Mouse (Mus musculus) neural tube, embryonic 15.5 days (tissue): ENCODE results near the gene Plppr3. TPM values are rescaled to one million over a fixed set of nuclear protein-coding genes. Genes with fewer than 3 reads are reported as not detected.

Experiments
- ATAC-seq: fragments of 200-750 bp; cut with Nextera tagmentation; 2 replicates; pipeline ENCODE4 v1.8.0; 2017; ENCODE audit warnings: mild to moderate bottlenecking, moderate TSS enrichment, moderate library complexity; ENCODE audit not compliant: low FRiP score
- H3K27ac ChIP-seq: fragments of 300-500 bp; sonication (generic); replicated peaks from 2 replicates; pipeline ENCODE4 v1.5.1; 2015; ENCODE audit warnings: mild to moderate bottlenecking, inconsistent platforms
- H3K27me3 ChIP-seq: fragments of 300-500 bp; sonication (generic); replicated peaks from 2 replicates; pipeline ENCODE4 v1.6.1; 2015; ENCODE audit warnings: inconsistent platforms
- H3K36me3 ChIP-seq: fragments of 300-500 bp; sonication (generic); 2 replicates; pipeline ENCODE4 v1.6.1; 2015; ENCODE audit warnings: inconsistent platforms
- H3K4me1 ChIP-seq: fragments of 300-500 bp; sonication (generic); 2 replicates; pipeline ENCODE4 v1.6.1; 2015; ENCODE audit warnings: inconsistent platforms
- H3K4me2 ChIP-seq: fragments of 300-500 bp; sonication (generic); 2 replicates; pipeline ENCODE4 v1.6.1; 2015; ENCODE audit warnings: inconsistent platforms, mild to moderate bottlenecking, moderate library complexity
- H3K4me3 ChIP-seq: fragments of 300-500 bp; sonication (generic); replicated peaks from 2 replicates; pipeline ENCODE4 v1.5.1; 2015; ENCODE audit warnings: mild to moderate bottlenecking, inconsistent platforms
- H3K9ac ChIP-seq: fragments of 300-500 bp; sonication (generic); replicated peaks from 2 replicates; pipeline ENCODE4 v1.6.1; 2015; ENCODE audit warnings: mild to moderate bottlenecking, inconsistent platforms
- H3K9me3 ChIP-seq: fragments of 300-500 bp; sonication (generic); replicated peaks from 2 replicates; pipeline ENCODE4 v1.6.1; 2016; ENCODE audit warnings: inconsistent platforms
- WGBS: fragments of 180-500 bp; shearing (Covaris S2); methylation state at CpG from one replicate; pipeline ENCODE4 v1.1.7; 2015; ENCODE audit warnings: mixed read lengths; 5-methylcytosine and 5-hydroxymethylcytosine counted together
- polyA plus RNA-seq: library from polyadenylated mRNA; unstranded; fragments of >200 nt; fragmentation: Nextera tagmentation; extraction: Ambion mirVana; gene quantifications from 2 replicates; pipeline ENCODE4 v1.2.1, GENCODE M21; 2015

Plppr3 gene
- polyA plus RNA-seq, 1 experiment from 2014 or later: 385 TPM

GRCm38 (mm10) chr10:79864351-79865188 lies 9.9 kb downstream of the Plppr3 start:
- peak overlapping the region; percentile 20; the same call in 1 of the 2 replicates for H3K9ac ChIP-seq
- no peak overlapping the region for H3K4me3 ChIP-seq
- H3K36me3 ChIP-seq: peaks cover 76% of the 10 kb centered on the region
- no peaks in the 10 kb centered on the region for H3K9me3 ChIP-seq
- H3K27me3 ChIP-seq: no peaks in the 10 kb centered on the region
- 63% methylated on average over 8 of the region's 10 CpGs for WGBS
- peak overlapping the region; percentile 51; the same call in 1 of the 2 replicates for H3K27ac ChIP-seq
- H3K4me1 ChIP-seq: peaks cover 45% of the 10 kb centered on the region
- ATAC-seq: peak; percentile 9; the same call in 1 of the 2 replicates
- no peak overlapping the region; the same call in 1 of the 2 replicates for H3K4me2 ChIP-seq

- peaks cover 54% of the 10 kb centered on the region for H3K4me1 ChIP-seq
- no peaks in the 10 kb centered on the region for H3K27me3 ChIP-seq
- no peaks in the 10 kb centered on the region for H3K9me3 ChIP-seq
- no peak overlapping the region for H3K4me3 ChIP-seq
- H3K9ac ChIP-seq: no peak overlapping the region
- 76% methylated on average over 10 of the region's 10 CpGs for WGBS
- no peak overlapping the region for H3K4me2 ChIP-seq
- H3K27ac ChIP-seq: no peak overlapping the region
- H3K36me3 ChIP-seq: peaks cover 83% of the 10 kb centered on the region
- no peak for ATAC-seq
Measured at GRCm38 (mm10) chr10:79862925-79863324, 11.5 kb downstream of the Plppr3 start.

- H3K36me3 ChIP-seq: peaks cover 84% of the 10 kb centered on the region
- H3K9ac ChIP-seq: no peak overlapping the region
- no peaks in the 10 kb centered on the region for H3K27me3 ChIP-seq
- no peak overlapping the region for H3K4me3 ChIP-seq
- 0 out of 2 replicates have a peak overlapping the region, but pooled peaks have one; percentile 23 for H3K27ac ChIP-seq
- H3K4me1 ChIP-seq: peaks cover 57% of the 10 kb centered on the region
- 74% methylated on average over 23 of the region's 23 CpGs for WGBS
- no peaks in the 10 kb centered on the region for H3K9me3 ChIP-seq
- ATAC-seq: no peak
- H3K4me2 ChIP-seq: no peak overlapping the region
Measured at GRCm38 (mm10) chr10:79862049-79862788, 12.2 kb downstream of the Plppr3 start.

GRCm38 (mm10) chr10:79861230-79862048 lies 13.0 kb downstream of the Plppr3 start:
- peaks cover 62% of the 10 kb centered on the region for H3K4me1 ChIP-seq
- WGBS: 72% methylated on average over 25 of the region's 25 CpGs

GRCm38 (mm10) chr10:79860079-79860911 lies 14.1 kb downstream of the Plppr3 start:
- Histone ChIP-seq H3K4me3 (no peak overlapping the region), H3K4me2 (no peak overlapping the region), H3K9ac (no peak overlapping the region), H3K4me1 (peaks cover 64% of the 10 kb centered on the region), H3K27me3 (no peaks in the 10 kb centered on the region), H3K9me3 (no peaks in the 10 kb centered on the region), H3K27ac (0 out of 2 replicates have a peak overlapping the region, but pooled peaks have one; percentile 0), H3K36me3 (peaks cover 69% of the 10 kb centered on the region)
- no peak for ATAC-seq
- 89% methylated on average over 26 of the region's 26 CpGs for WGBS

More at GRCm38 (mm10) chr10:79861230-79862048, 13.0 kb downstream of the Plppr3 start:
- no peaks in the 10 kb centered on the region for H3K9me3 ChIP-seq
- no peak overlapping the region for H3K4me2 ChIP-seq
- H3K9ac ChIP-seq: no peak overlapping the region
- no peaks in the 10 kb centered on the region for H3K27me3 ChIP-seq
- peaks cover 80% of the 10 kb centered on the region for H3K36me3 ChIP-seq
- H3K27ac ChIP-seq: 0 out of 2 replicates have a peak overlapping the region, but pooled peaks have one; percentile 23
- no peak overlapping the region for H3K4me3 ChIP-seq
- ATAC-seq: no peak

GRCm38 (mm10) chr10:79859116-79859515 lies 15.3 kb downstream of the Plppr3 start:
- H3K36me3 ChIP-seq: peaks cover 60% of the 10 kb centered on the region
- ATAC-seq: no peak
- peaks cover 57% of the 10 kb centered on the region for H3K4me1 ChIP-seq
- 0 out of 2 replicates have a peak overlapping the region, but pooled peaks have one; percentile 9 for H3K27ac ChIP-seq
- no peak overlapping the region for H3K4me3 ChIP-seq
- no peak overlapping the region for H3K4me2 ChIP-seq
- H3K9me3 ChIP-seq: no peaks in the 10 kb centered on the region
- no peaks in the 10 kb centered on the region for H3K27me3 ChIP-seq
- 84% methylated on average over 11 of the region's 11 CpGs for whole genome bisulfite sequencing
- no peak overlapping the region for H3K9ac ChIP-seq

GRCm38 (mm10) chr10:79858416-79859074 lies 15.9 kb downstream of the Plppr3 start:
- Histone ChIP-seq H3K27me3 (no peaks in the 10 kb centered on the region), H3K9ac (peak overlapping the region; percentile 26; the same call in 1 of the 2 replicates), H3K4me2 (peak overlapping the region; percentile 92), H3K27ac (peak overlapping the region; percentile 51), H3K4me3 (peak overlapping the region; percentile 92; the same call in 1 of the 2 replicates), H3K36me3 (peaks cover 57% of the 10 kb centered on the region), H3K9me3 (no peaks in the 10 kb centered on the region), H3K4me1 (peaks cover 59% of the 10 kb centered on the region)
- 43% methylated on average over 17 of the region's 17 CpGs for WGBS
- no peak for ATAC-seq

- peaks cover 51% of the 10 kb centered on the region for H3K36me3 ChIP-seq
- 78% methylated on average over 2 of the region's 2 CpGs for WGBS
Measured at GRCm38 (mm10) chr10:79857894-79858293, 16.5 kb downstream of the Plppr3 start.

GRCm38 (mm10) chr10:79857452-79857811 lies 17.0 kb downstream of the Plppr3 start:
- Histone ChIP-seq H3K36me3 (peaks cover 46% of the 10 kb centered on the region), H3K4me1 (peaks cover 70% of the 10 kb centered on the region)

More at GRCm38 (mm10) chr10:79857894-79858293, 16.5 kb downstream of the Plppr3 start:
- no peaks in the 10 kb centered on the region for H3K27me3 ChIP-seq
- H3K27ac ChIP-seq: peak overlapping the region; percentile 100
- peak overlapping the region; percentile 92 for H3K4me2 ChIP-seq
- no peaks in the 10 kb centered on the region for H3K9me3 ChIP-seq
- peak overlapping the region; percentile 99; the same call in 1 of the 2 replicates for H3K9ac ChIP-seq
- no peak for ATAC-seq
- H3K4me1 ChIP-seq: peaks cover 66% of the 10 kb centered on the region
- peak overlapping the region; percentile 92 for H3K4me3 ChIP-seq

More at GRCm38 (mm10) chr10:79857452-79857811, 17.0 kb downstream of the Plppr3 start:
- H3K27ac ChIP-seq: peak overlapping the region; percentile 100
- 33% methylated on average over 4 of the region's 4 CpGs for WGBS
- no peaks in the 10 kb centered on the region for H3K27me3 ChIP-seq
- no peak for ATAC-seq
- peak overlapping the region; percentile 92 for H3K4me2 ChIP-seq
- peak overlapping the region; percentile 92 for H3K4me3 ChIP-seq
- no peaks in the 10 kb centered on the region for H3K9me3 ChIP-seq
- H3K9ac ChIP-seq: peak overlapping the region; percentile 99
